Mouse (Mus musculus) layer of hippocampus, postnatal 10 days (tissue): ENCODE results near the gene Dnah7c. TPM values are rescaled to one million over a fixed set of nuclear protein-coding genes. Genes with fewer than 3 reads are reported as not detected.
"Not testable (repeated sequence)": the region's sequence is repeated elsewhere in the genome, so short reads cannot be mapped to it uniquely, and the experiment has no call there.

Experiments used
- DNase-seq, 2 experiments: peaks; one replicate each; pipeline ENCODE4 v3.0.0; 2021; ENCODE audit warnings: low spot score in 2 of 2
- total RNA-seq, 2 experiments: library from RNA; stranded (reverse); gene quantifications; 2 replicates each; pipeline ENCODE4 v1.2.3; 2021

The Dnah7c gene
- total RNA-seq, 2 experiments from 2014 or later, result 1.2 to 2.1 TPM

GRCm38 (mm10) chr1:46725719-46726118 lies 300.3 kb downstream of the Dnah7c start:
- DNase-seq, result not testable (repeated sequence)

- DNase-seq, result not testable (repeated sequence)
These were observed 304.3 kb downstream of the Dnah7c start for GRCm38 (mm10) chr1:46729731-46730130.

- DNase-seq, result not testable (repeated sequence)
These were observed 308.2 kb downstream of the Dnah7c start for GRCm38 (mm10) chr1:46733405-46734106.

GRCm38 (mm10) chr1:46734455-46734854 lies 309.1 kb downstream of the Dnah7c start:
- DNase-seq, result not testable (repeated sequence)

GRCm38 (mm10) chr1:46764600-46764999 lies 339.2 kb downstream of the Dnah7c start:
- not testable (repeated sequence) for DNase-seq

DNA sequence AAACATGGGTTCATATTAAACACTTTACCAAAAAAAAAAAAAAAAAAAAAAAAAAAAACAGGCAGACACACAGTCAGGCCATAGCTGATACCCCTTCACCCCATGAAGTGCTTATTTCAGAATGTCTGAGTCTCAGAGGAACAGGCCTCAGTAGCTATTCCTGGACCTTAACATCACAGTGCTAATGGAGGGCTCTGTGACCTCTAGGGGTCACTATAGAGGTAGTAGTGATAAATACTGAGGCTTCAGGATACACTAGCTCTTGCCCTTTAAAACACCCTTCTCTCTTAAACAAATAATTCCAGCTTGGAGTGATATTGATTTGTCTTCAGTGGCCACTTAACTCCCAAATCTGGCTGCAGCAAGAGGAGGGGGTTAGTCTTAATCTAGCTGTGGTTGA lies 343.9 kb downstream of the Dnah7c start:
- DNase-seq, result not testable (repeated sequence)

GRCm38 (mm10) chr1:46770077-46770695 lies 344.8 kb downstream of the Dnah7c start:
- DNase-seq, result not testable (repeated sequence)

GRCm38 (mm10) chr1:46782227-46782626 lies 356.8 kb downstream of the Dnah7c start:
- not testable (repeated sequence) for DNase-seq

DNA sequence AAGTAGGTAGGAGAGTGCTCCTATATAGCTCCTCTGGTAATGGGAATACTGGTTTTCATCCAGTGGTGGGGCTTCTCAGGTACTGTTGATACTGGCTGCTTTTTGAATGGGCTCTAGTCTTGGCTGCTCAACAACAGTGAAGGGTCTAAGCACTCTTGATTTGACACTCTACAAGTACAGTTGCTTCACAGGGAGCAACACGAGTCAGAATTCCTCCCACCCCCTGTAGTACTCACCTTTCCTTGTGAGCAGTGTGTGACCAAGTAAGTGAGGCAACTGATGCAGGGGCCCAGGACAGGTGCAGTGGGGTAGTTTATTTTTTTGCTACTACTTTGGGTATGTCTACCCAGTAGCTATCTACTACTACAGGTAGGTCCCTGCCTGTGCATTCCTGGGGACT lies 379.7 kb downstream of the Dnah7c start:
- DNase-seq, result no peak

- DNase-seq, result not testable (repeated sequence)
These were observed 383.2 kb downstream of the Dnah7c start for GRCm38 (mm10) chr1:46808630-46809029.

DNA sequence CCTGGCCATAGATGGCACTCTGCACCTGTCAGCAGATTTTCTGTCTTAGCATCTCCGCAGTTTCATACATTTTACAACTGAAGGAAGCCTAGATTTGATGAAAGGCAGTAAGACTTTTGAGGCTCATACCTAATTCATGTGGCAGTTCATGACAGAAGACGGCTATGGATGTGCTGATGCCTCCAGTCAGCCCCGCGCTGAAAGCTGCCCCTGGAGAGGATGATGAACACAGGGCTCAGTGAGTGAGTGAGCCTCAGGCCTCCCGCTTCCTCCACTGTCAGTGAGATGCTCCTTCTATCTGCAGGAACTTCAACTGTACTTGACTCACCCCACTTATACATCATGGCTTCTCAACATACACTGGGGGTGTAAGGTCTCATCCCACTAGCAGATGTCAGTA lies 392.5 kb downstream of the Dnah7c start:
- no peak for DNase-seq

GRCm38 (mm10) chr1:46822256-46822972 lies 397.0 kb downstream of the Dnah7c start:
- no peak for DNase-seq

DNA sequence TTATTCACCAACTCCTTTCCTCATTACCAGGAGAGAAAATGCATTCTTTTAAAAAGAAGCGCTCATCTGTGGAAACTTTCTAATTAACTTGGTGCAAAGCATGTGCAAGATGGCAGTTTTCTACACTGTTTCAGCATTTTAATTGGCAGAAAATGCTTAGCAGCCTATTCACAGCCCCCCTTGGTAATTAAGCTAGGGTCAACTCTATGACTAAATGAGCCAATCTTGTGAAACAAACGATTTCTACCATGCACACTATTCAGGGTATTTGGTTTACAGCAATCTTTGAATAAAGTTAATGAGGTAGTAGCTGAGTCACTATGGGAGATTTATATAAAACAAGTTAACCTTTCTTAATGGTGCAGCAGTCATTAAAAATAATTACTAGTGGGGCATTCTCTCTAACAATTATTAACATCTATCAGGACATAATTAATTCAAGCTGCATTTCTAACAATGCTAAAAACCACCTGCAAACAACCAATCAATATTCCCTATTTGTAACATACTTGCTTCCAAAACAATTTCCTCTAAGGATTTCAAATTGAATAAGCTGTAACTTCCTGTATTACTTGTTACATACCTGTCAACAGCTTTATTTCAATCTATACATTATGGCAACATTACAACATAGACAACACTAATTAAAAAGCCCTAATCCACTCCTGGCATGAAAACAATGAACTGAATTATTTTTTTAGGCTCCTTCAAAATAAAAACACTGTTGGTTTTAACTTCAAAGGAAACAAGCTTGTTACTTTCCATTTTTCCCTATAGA lies 404.9 kb downstream of the Dnah7c start:
- DNase-seq, result no peak

GRCm38 (mm10) chr1:46831927-46832326 lies 406.5 kb downstream of the Dnah7c start:
- no peak for DNase-seq

DNA sequence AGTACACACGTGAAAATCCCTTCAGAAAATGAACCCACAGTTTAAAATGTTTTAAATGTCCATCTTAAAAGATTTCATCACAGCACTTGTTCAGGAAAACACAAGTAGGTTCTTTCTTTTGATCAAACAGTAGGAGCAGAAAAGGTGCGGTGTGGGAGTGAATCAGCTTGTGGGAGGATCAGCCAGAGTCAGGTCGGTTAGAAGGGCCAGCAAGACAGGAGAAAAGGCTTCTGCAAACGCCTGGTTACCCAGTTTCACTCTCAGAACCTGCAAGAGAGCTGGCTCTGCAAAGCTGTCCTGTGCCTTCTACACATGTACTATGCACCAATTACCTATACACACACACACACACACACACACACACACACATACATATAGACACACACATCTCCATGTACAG lies 418.0 kb downstream of the Dnah7c start:
- DNase-seq, result no peak

- no peak for DNase-seq
These were observed 418.9 kb downstream of the Dnah7c start for GRCm38 (mm10) chr1:46844281-46844680.

DNA sequence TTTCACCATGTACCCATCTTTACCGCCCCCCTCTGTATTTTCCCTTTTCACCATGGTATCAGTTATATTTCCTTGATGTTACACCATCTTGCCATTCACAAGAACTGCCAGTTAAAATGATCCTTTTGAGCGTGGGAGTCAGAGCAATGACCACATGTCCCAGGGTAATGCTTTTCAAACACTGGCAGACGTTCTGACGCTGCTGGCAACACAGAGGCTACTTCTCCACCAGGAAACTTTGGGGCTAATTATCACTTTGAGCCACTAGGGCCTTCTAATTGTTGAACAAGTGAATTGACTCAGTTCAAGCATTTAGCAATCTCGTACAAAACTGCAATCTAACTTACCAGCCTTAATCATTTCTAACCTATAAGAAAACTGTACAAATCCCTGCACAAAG lies 419.8 kb downstream of the Dnah7c start:
- no peak for DNase-seq

DNA sequence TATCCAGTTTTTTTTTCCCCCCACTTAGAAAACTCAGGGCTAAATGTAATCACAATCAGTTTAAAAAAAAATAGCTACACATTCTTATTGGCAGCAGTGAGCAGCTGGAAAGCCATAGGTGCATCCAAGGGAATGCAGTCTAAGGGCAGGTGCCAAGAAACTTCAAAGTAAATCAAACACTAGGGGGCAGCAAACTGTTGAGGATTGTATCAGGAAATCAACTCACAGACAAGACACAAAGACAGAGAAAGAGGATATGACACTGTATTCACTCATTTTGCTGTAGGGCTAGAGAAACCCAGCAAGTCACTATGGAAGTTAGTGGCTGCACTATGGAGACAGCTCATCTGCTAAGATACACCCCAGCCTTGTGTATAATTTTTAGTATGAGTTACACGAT lies 424.4 kb downstream of the Dnah7c start:
- peak; percentile 52 to 66 for DNase-seq

DNA sequence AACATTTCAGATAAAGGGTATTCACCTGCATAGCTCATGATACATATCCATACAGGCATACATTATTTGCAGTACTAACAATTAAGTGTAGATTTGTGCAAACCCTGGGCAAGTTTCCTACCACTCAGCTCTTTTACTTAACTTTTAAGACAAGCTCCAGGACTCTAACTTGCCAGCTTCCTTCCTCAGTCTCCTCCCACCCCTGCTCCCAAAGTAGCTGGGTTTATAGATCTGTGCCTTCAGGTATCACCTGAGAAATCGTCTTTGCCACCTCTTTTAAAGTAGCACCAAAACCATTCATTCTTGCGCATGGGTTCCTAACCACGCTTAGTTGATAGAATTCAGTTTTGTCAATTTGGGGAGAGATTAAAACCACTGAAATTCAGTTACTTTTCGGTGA lies 426.2 kb downstream of the Dnah7c start:
- no peak for DNase-seq

DNA sequence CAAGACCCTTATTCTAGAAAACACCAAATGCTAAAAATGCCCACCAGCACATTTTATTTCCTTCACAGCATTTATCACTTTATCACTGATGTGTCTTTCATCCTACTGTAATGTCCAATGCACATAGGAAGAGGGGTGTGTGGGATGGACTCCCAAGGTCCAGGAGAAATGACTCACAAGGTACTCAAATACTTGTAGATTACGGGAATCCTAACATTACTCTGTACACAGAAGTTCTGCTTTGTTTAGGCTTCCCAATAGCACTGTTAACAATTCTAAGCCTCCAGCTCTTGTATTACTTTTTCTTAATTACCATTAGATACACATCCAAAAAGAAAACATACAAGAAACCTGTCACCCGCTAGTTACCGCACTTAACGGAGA lies 426.8 kb downstream of the Dnah7c start:
- DNase-seq, result no peak

DNA sequence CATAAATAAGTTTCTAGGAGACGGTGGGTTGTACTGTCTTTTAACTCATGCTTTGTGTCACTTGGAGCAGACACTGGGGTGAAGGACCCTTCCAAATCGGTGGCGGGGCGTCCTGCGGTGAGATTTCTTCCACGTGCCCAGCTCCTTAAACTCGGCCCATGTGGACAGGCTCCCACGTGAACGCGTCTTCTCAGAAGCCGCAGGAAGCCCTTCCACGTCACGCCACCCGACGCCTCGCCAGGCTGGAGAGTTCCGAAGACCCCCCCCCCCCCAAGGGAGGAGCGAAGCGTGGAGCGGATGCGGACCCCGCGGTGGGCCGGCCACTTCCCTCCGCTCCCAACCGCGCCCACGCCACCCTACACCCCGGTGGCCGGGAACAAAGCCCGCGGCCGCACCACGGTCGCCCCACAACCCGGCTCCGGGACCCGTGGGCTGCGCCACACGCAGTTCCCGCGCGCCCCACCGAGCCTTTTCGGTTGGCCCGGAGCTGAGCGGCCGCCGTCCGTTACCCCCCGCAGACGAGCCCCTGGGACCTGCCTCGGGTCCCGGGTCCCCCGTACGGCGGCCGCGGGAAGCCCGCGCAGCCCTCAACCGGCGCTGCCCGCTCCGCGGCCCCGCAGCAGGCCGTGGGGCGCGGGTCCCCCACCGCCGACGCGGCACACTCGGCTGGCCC lies 427.3 kb downstream of the Dnah7c start:
- DNase-seq, result peak; percentile 66 to 69
